Mouse (Mus musculus): ENCODE results near the gene Glis3. TPM values are rescaled to one million over a fixed set of nuclear protein-coding genes. Genes with fewer than 3 reads are reported as not detected.

Glis3 gene
- polyA plus RNA-seq, 1 experiment from 2014 or later = 7.9 TPM

DNA sequence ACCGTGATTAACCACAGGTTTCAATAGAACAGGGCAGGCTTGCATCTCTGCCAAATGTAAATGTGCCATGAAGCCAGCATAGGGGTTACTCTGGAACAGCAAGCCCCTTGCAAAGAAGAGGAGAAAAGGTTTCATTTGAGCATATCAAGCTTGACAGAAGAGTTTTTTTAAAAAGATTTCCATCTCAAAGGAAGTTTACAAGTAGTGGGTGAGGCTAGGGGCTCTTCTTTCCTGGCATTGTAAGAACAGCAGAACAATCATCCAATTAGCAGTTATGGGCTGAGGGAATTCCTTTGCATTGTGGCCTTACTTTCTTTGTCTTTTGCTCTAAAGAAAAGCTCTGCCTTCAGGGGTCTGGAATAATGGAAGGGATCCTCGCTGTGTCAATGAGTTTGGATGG, 113.3 kb downstream of the Glis3 start:
- Histone ChIP-seq H3K27ac (ENCODE audit: low read depth, low read length) (no peak overlapping the region), H3K9me3 (ENCODE audit: control insufficient read depth, low read length) (no peaks in the 10 kb centered on the region), H3K9ac (ENCODE audit: low read depth, low read length) (no peak overlapping the region), H3K4me1 (ENCODE audit: control insufficient read depth, insufficient read depth, low read length) (0 out of 2 replicates have a peak, but pooled peaks cover 8% of the 10 kb centered on the region), H3K4me2 (replicated peaks; ENCODE audit: low read depth, low read length) (no peak overlapping the region), H3K36me3 (ENCODE audit: control insufficient read depth, insufficient read depth, low read length) (no peaks in the 10 kb centered on the region), H3K27me3 (ENCODE audit: control insufficient read depth, insufficient read depth, low read length) (no peaks in the 10 kb centered on the region), H3K4me3 (ENCODE audit: low read length) (no peak overlapping the region)
- ATAC-seq (ENCODE audit: low FRiP score, low TSS enrichment) = no peak
- 30% methylated on average over 2 of the region's 2 CpGs for WGBS

DNA sequence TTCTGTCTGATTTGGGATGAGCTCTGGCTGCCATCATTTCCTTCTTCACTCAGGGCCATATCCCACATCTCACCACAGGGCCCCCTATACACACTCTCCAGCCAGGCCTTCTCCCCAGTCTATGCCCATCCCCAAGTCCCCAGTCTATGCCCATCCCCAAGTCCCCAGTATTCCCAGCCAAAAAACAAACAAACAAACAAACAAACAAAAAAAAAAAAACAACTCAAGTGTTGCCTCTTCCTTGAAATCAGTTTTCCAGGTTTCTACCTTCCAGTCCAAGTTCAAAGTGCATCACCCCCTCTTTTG, 118.2 kb downstream of the Glis3 start:
- Histone ChIP-seq H3K9ac (ENCODE audit: low read depth, low read length) (no peak overlapping the region), H3K4me2 (replicated peaks; ENCODE audit: low read depth, low read length) (no peak overlapping the region), H3K36me3 (ENCODE audit: control insufficient read depth, insufficient read depth, low read length) (no peaks in the 10 kb centered on the region), H3K4me3 (ENCODE audit: low read length) (no peak overlapping the region), H3K27me3 (ENCODE audit: control insufficient read depth, insufficient read depth, low read length) (no peaks in the 10 kb centered on the region), H3K9me3 (ENCODE audit: control insufficient read depth, low read length) (no peaks in the 10 kb centered on the region), H3K4me1 (ENCODE audit: control insufficient read depth, insufficient read depth, low read length) (peaks cover 33% of the 10 kb centered on the region), H3K27ac (ENCODE audit: low read depth, low read length) (peak overlapping the region; percentile 30; the same call in 1 of the 2 replicates)
- ATAC-seq (ENCODE audit: low FRiP score, low TSS enrichment) = no peak

GRCm38 (mm10) chr19:28560801-28561696, 118.8 kb downstream of the Glis3 start:
- no peaks in the 10 kb centered on the region for H3K36me3 ChIP-seq (ENCODE audit: control insufficient read depth, insufficient read depth, low read length)
- peak overlapping the region; percentile 90 for H3K27ac ChIP-seq (ENCODE audit: low read depth, low read length)
- H3K9me3 ChIP-seq (ENCODE audit: control insufficient read depth, low read length) = no peaks in the 10 kb centered on the region
- H3K27me3 ChIP-seq (ENCODE audit: control insufficient read depth, insufficient read depth, low read length) = no peaks in the 10 kb centered on the region
- peak overlapping the region; percentile 15; the same call in 1 of the 2 replicates for H3K4me2 ChIP-seq (replicated peaks; ENCODE audit: low read depth, low read length)
- peaks cover 33% of the 10 kb centered on the region for H3K4me1 ChIP-seq (ENCODE audit: control insufficient read depth, insufficient read depth, low read length)
- peak; percentile 74 for ATAC-seq (ENCODE audit: low FRiP score, low TSS enrichment)
- no peak overlapping the region; the same call in 1 of the 2 replicates for H3K9ac ChIP-seq (ENCODE audit: low read depth, low read length)
- no peak overlapping the region for H3K4me3 ChIP-seq (ENCODE audit: low read length)
- 36% methylated on average over 8 of the region's 8 CpGs for WGBS

DNA sequence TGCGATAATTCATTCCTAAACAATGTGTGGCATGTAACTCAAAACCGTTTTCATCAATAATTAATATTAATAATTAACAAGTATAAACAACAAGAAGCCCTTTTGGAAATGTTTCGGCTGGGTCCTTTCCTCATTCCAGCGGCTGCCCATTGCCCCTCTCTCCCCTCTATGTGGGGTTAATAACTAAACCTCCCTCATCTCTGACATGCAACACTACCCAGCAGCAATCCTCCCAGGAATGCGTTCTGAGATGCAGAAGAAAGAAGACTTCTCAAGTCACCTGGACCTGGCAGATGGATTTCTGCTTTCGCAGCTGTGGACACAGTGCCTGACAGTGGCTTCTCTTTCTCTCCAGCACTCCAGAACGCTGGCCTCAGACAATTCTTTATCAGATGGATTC, 120.0 kb downstream of the Glis3 start:
- no peaks in the 10 kb centered on the region for H3K9me3 ChIP-seq (ENCODE audit: control insufficient read depth, low read length)
- peak; percentile 73; the same call in 1 of the 2 replicates for ATAC-seq (ENCODE audit: low FRiP score, low TSS enrichment)
- peak overlapping the region; percentile 90 for H3K27ac ChIP-seq (ENCODE audit: low read depth, low read length)
- WGBS = 31% methylated on average over 7 of the region's 7 CpGs
- H3K4me2 ChIP-seq (replicated peaks; ENCODE audit: low read depth, low read length) = 0 out of 2 replicates have a peak overlapping the region, but pooled peaks have one; percentile 13
- no peak overlapping the region for H3K9ac ChIP-seq (ENCODE audit: low read depth, low read length)
- H3K27me3 ChIP-seq (ENCODE audit: control insufficient read depth, insufficient read depth, low read length) = no peaks in the 10 kb centered on the region
- H3K4me3 ChIP-seq (ENCODE audit: low read length) = no peak overlapping the region
- peaks cover 29% of the 10 kb centered on the region for H3K4me1 ChIP-seq (ENCODE audit: control insufficient read depth, insufficient read depth, low read length)
- H3K36me3 ChIP-seq (ENCODE audit: control insufficient read depth, insufficient read depth, low read length) = no peaks in the 10 kb centered on the region

DNA sequence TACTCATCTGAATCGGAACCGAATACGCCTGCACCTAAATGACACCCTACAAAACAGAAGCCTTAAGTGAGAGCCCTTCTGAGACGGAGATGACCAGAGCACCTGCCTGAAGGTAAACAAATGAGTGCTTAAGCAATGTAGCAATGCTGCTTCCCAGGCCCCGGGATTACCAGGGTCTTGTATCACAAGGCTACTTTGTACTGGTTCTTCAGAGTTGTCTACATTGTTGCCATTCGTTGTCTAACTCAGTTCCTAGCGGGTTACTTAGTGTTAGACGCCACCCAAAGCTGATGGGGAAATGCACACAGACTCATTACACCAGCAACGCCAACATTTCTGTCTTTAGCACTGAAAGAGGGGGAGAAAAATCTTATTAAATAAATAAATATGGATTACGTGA, 120.5 kb downstream of the Glis3 start:
- H3K9me3 ChIP-seq (ENCODE audit: control insufficient read depth, low read length) = no peaks in the 10 kb centered on the region
- WGBS = 63% methylated on average over 10 of the region's 10 CpGs
- H3K4me1 ChIP-seq (ENCODE audit: control insufficient read depth, insufficient read depth, low read length) = peaks cover 29% of the 10 kb centered on the region
- no peak overlapping the region for H3K4me3 ChIP-seq (ENCODE audit: low read length)
- H3K27me3 ChIP-seq (ENCODE audit: control insufficient read depth, insufficient read depth, low read length) = no peaks in the 10 kb centered on the region
- H3K27ac ChIP-seq (ENCODE audit: low read depth, low read length) = peak overlapping the region; percentile 83
- H3K36me3 ChIP-seq (ENCODE audit: control insufficient read depth, insufficient read depth, low read length) = no peaks in the 10 kb centered on the region
- ATAC-seq (ENCODE audit: low FRiP score, low TSS enrichment) = peak; percentile 37; the same call in 1 of the 2 replicates
- no peak overlapping the region for H3K9ac ChIP-seq (ENCODE audit: low read depth, low read length)
- H3K4me2 ChIP-seq (replicated peaks; ENCODE audit: low read depth, low read length) = peak overlapping the region; percentile 10; the same call in 1 of the 2 replicates

DNA sequence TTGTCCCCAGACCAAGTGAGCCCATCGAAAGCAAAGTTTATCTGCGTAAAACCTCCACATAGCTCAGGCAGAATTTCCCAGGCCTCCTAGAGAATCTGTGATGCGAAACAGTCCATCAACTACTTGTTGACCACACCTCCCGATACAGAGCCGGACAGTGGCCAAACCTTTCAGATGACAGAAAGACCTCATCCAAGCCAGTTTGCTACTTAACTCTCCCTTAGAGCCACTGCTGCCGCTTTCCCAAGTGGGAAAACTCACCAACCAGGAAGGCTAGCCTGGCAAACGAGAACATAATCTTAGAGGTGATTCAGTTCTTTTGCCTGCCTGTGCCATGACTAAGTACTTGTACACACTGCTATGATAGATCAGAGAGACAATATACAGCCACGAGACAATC, 121.2 kb downstream of the Glis3 start:
- H3K4me2 ChIP-seq (replicated peaks; ENCODE audit: low read depth, low read length) = no peak overlapping the region
- 41% methylated on average over 8 of the region's 8 CpGs for WGBS
- H3K27ac ChIP-seq (ENCODE audit: low read depth, low read length) = peak overlapping the region; percentile 83

GRCm38 (mm10) chr19:28557559-28558328, 122.1 kb downstream of the Glis3 start:
- Histone ChIP-seq H3K4me2 (replicated peaks; ENCODE audit: low read depth, low read length) (no peak overlapping the region), H3K9me3 (ENCODE audit: control insufficient read depth, low read length) (no peaks in the 10 kb centered on the region), H3K27me3 (ENCODE audit: control insufficient read depth, insufficient read depth, low read length) (no peaks in the 10 kb centered on the region), H3K9ac (ENCODE audit: low read depth, low read length) (no peak overlapping the region), H3K27ac (ENCODE audit: low read depth, low read length) (no peak overlapping the region), H3K36me3 (ENCODE audit: control insufficient read depth, insufficient read depth, low read length) (no peaks in the 10 kb centered on the region), H3K4me1 (ENCODE audit: control insufficient read depth, insufficient read depth, low read length) (peaks cover 29% of the 10 kb centered on the region), H3K4me3 (ENCODE audit: low read length) (no peak overlapping the region)
- 34% methylated on average over 5 of the region's 5 CpGs for WGBS
- ATAC-seq (ENCODE audit: low FRiP score, low TSS enrichment) = no peak

More for the DNA sequence above, 121.2 kb downstream of the Glis3 start:
- ATAC-seq (ENCODE audit: low FRiP score, low TSS enrichment) = no peak
- Histone ChIP-seq H3K4me1 (ENCODE audit: control insufficient read depth, insufficient read depth, low read length) (peaks cover 29% of the 10 kb centered on the region), H3K4me3 (ENCODE audit: low read length) (no peak overlapping the region), H3K27me3 (ENCODE audit: control insufficient read depth, insufficient read depth, low read length) (no peaks in the 10 kb centered on the region), H3K9ac (ENCODE audit: low read depth, low read length) (no peak overlapping the region), H3K36me3 (ENCODE audit: control insufficient read depth, insufficient read depth, low read length) (no peaks in the 10 kb centered on the region), H3K9me3 (ENCODE audit: control insufficient read depth, low read length) (no peaks in the 10 kb centered on the region)

DNA sequence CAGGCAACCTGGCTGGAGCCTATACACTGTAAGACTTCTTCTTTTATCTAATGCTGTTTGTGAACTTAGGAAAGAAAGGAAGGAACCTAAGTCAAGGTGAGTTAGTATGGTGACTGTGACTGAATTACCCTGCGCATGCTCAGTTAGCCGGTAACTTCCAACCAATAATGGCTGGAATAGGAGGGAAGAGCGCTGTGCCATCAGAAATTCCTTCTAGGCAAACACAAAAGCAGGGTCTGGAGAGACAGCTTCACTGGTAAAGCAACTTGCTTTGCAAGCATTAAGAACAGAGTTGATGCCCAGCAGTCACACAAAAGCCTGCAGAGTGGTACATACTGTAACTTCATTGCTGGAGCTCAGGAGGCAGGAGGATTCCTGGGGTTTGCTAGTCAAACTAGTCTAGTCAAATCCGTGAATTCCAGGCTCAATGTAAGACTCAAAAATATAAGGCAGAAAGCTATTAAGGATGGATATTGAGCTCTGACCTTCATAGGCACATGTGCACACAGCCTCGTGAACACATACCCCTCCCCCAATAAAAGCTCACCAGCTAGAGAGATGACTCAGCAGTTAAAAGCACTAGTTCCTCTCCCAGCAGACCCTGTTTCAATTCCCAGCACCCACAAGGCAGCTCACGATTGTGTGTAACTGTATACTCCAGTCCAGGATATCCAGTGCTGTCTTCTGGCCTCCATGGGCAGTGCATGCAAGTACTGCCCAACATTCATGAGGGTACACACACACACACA, 124.5 kb downstream of the Glis3 start:
- Histone ChIP-seq H3K9me3 (ENCODE audit: control insufficient read depth, low read length) (no peaks in the 10 kb centered on the region), H3K27me3 (ENCODE audit: control insufficient read depth, insufficient read depth, low read length) (no peaks in the 10 kb centered on the region), H3K9ac (ENCODE audit: low read depth, low read length) (no peak overlapping the region), H3K4me3 (ENCODE audit: low read length) (no peak overlapping the region), H3K27ac (ENCODE audit: low read depth, low read length) (no peak overlapping the region), H3K36me3 (ENCODE audit: control insufficient read depth, insufficient read depth, low read length) (no peaks in the 10 kb centered on the region), H3K4me1 (ENCODE audit: control insufficient read depth, insufficient read depth, low read length) (peaks cover 22% of the 10 kb centered on the region), H3K4me2 (replicated peaks; ENCODE audit: low read depth, low read length) (no peak overlapping the region)
- no peak for ATAC-seq (ENCODE audit: low FRiP score, low TSS enrichment)
- 80% methylated on average over 6 of the region's 6 CpGs for WGBS

All from kidney, embryonic 14.5 days (tissue).